Mouse (Mus musculus) ES-Bruce4 (cell line): ENCODE results near the gene Rhoj. TPM values are rescaled to one million over a fixed set of nuclear protein-coding genes. Genes with fewer than 3 reads are reported as not detected.

ENCODE experiments used
- H3K27ac ChIP-seq: 2 replicates; pipeline ENCODE4 v1.5.1; 2012; ENCODE audit warnings: low read length, inconsistent platforms; ENCODE audit not compliant: insufficient read depth
- H3K27me3 ChIP-seq: 2 replicates; pipeline ENCODE4 v1.6.1; 2012; ENCODE audit warnings: mild to moderate bottlenecking, low read length, inconsistent platforms; ENCODE audit not compliant: control insufficient read depth, poor library complexity, insufficient read depth, severe bottlenecking
- H3K36me3 ChIP-seq: 2 replicates; pipeline ENCODE4 v1.6.1; 2012; ENCODE audit warnings: inconsistent platforms, mild to moderate bottlenecking, low read length, moderate library complexity; ENCODE audit not compliant: control insufficient read depth, poor library complexity, insufficient read depth, severe bottlenecking
- H3K4me1 ChIP-seq: one replicate; pipeline ENCODE4 v1.8.1; 2011; ENCODE audit warnings: low read length; ENCODE audit not compliant: control insufficient read depth, insufficient read depth
- H3K4me3 ChIP-seq: 2 replicates; pipeline ENCODE4 v1.5.1; 2011; ENCODE audit warnings: low read depth, mild to moderate bottlenecking, low read length
- H3K9ac ChIP-seq: 2 replicates; pipeline ENCODE4 v1.6.1; 2012; ENCODE audit warnings: low read depth, mild to moderate bottlenecking, inconsistent platforms; ENCODE audit not compliant: poor library complexity, severe bottlenecking
- H3K9me3 ChIP-seq: replicated peaks from 2 replicates; pipeline ENCODE4 v1.6.1; 2012; ENCODE audit warnings: mild to moderate bottlenecking, low read length, inconsistent platforms; ENCODE audit not compliant: control insufficient read depth, poor library complexity, insufficient read depth, severe bottlenecking
- CTCF ChIP-seq: IDR thresholded peaks from one replicate; pipeline ENCODE4 v1.8.1; 2011; ENCODE audit warnings: low read depth, low read length
- EP300 ChIP-seq: IDR thresholded peaks from 2 replicates; pipeline ENCODE4 v1.6.1; 2011; ENCODE audit warnings: low read depth, low read length; ENCODE audit not compliant: insufficient read depth
- POLR2A ChIP-seq: IDR thresholded peaks from one replicate; pipeline ENCODE4 v1.8.1; 2011; ENCODE audit warnings: low read length; ENCODE audit not compliant: insufficient read depth
- polyA plus RNA-seq: library from polyadenylated mRNA; stranded (reverse); fragments of >200 nt; gene quantifications from 2 replicates; pipeline ENCODE4 v1.2.4, GENCODE M21; 2011; ENCODE audit warnings: low read depth; ENCODE audit not compliant: missing spikeins, insufficient read depth, insufficient read length

Gene Rhoj
- polyA plus RNA-seq, 1 experiment: not detected

GRCm38 (mm10) chr12:75450011-75450410, 141.9 kb downstream of the Rhoj start:
- Histone ChIP-seq H3K36me3 (peaks cover 6% of the 10 kb centered on the region; the same call in 1 of the 2 replicates), H3K4me3 (no peak overlapping the region)

GRCm38 (mm10) chr12:75450592-75450991, 142.5 kb downstream of the Rhoj start:
- Histone ChIP-seq H3K4me3 (no peak overlapping the region), H3K27ac (no peak overlapping the region), H3K9me3 (no peaks in the 10 kb centered on the region), H3K27me3 (no peaks in the 10 kb centered on the region), H3K4me1 (no peaks in the 10 kb centered on the region), H3K36me3 (peaks cover 6% of the 10 kb centered on the region; the same call in 1 of the 2 replicates), H3K9ac (no peak overlapping the region)
- no peak for TF ChIP-seq EP300
- no peak for TF ChIP-seq POLR2A
- TF ChIP-seq CTCF: no peak

More at GRCm38 (mm10) chr12:75450011-75450410, 141.9 kb downstream of the Rhoj start:
- H3K27me3 ChIP-seq: no peaks in the 10 kb centered on the region
- no peaks in the 10 kb centered on the region for H3K9me3 ChIP-seq
- H3K4me1 ChIP-seq: no peaks in the 10 kb centered on the region
- H3K9ac ChIP-seq: no peak overlapping the region
- TF ChIP-seq CTCF (no peak), EP300 (no peak), POLR2A (no peak)
- H3K27ac ChIP-seq: no peak overlapping the region

Other genes with a start within 250 kb of the Rhoj start
- not detected in 2 replicates for gene Kcnh5, start 131.0 kb upstream of the Rhoj start, polyA plus RNA-seq
- not detected in 2 replicates for gene Gphb5, start 108.5 kb downstream of the Rhoj start, polyA plus RNA-seq